Mouse (Mus musculus) layer of hippocampus, adult 11-12 months (tissue): ENCODE measurements around the gene Rps6ka5.
A peak's percentile ranks its signal among the peaks of the same experiment; 100 is the strongest.

Experiments used
- DNase-seq: peaks from one replicate; pipeline ENCODE4 v3.0.0; 2022; ENCODE audit warnings: low spot score

Gene Rps6ka5

GRCm38 (mm10) chr12:100594700-100595099 lies 132.1 kb downstream of the Rps6ka5 start:
- DNase-seq = no peak

GRCm38 (mm10) chr12:100586601-100587000 lies 140.2 kb downstream of the Rps6ka5 start:
- DNase-seq = peak; percentile 51

GRCm38 (mm10) chr12:100579221-100579620 lies 147.6 kb downstream of the Rps6ka5 start:
- no peak for DNase-seq

GRCm38 (mm10) chr12:100578291-100578690 lies 148.5 kb downstream of the Rps6ka5 start:
- DNase-seq = peak; percentile 78

- no peak for DNase-seq
These were observed 151.0 kb downstream of the Rps6ka5 start for GRCm38 (mm10) chr12:100575739-100576138.

GRCm38 (mm10) chr12:100570522-100571072 lies 156.2 kb downstream of the Rps6ka5 start:
- DNase-seq = no peak

GRCm38 (mm10) chr12:100568831-100569230 lies 158.0 kb downstream of the Rps6ka5 start:
- DNase-seq = peak; percentile 73

GRCm38 (mm10) chr12:100568105-100568504 lies 158.7 kb downstream of the Rps6ka5 start:
- DNase-seq = no peak

GRCm38 (mm10) chr12:100567627-100568026 lies 159.2 kb downstream of the Rps6ka5 start:
- no peak for DNase-seq

- no peak for DNase-seq
These were observed 173.1 kb downstream of the Rps6ka5 start for GRCm38 (mm10) chr12:100553675-100554074.

GRCm38 (mm10) chr12:100551972-100552371 lies 174.8 kb downstream of the Rps6ka5 start:
- DNase-seq = no peak

GRCm38 (mm10) chr12:100544194-100544567 lies 182.6 kb downstream of the Rps6ka5 start:
- no peak for DNase-seq

GRCm38 (mm10) chr12:100543437-100544193 lies 183.2 kb downstream of the Rps6ka5 start:
- no peak for DNase-seq

GRCm38 (mm10) chr12:100542494-100542893 lies 184.3 kb downstream of the Rps6ka5 start:
- no peak for DNase-seq

GRCm38 (mm10) chr12:100542076-100542475 lies 184.7 kb downstream of the Rps6ka5 start:
- DNase-seq = no peak

- no peak for DNase-seq
These were observed 187.5 kb downstream of the Rps6ka5 start for GRCm38 (mm10) chr12:100539158-100539714.

- no peak for DNase-seq
These were observed 188.2 kb downstream of the Rps6ka5 start for GRCm38 (mm10) chr12:100538445-100539157.

- DNase-seq = no peak
These were observed 189.7 kb downstream of the Rps6ka5 start for GRCm38 (mm10) chr12:100537091-100537490.

GRCm38 (mm10) chr12:100535028-100535427 lies 191.8 kb downstream of the Rps6ka5 start:
- no peak for DNase-seq

- no peak for DNase-seq
These were observed 192.8 kb downstream of the Rps6ka5 start for GRCm38 (mm10) chr12:100534028-100534427.

GRCm38 (mm10) chr12:100533209-100533608 lies 193.6 kb downstream of the Rps6ka5 start:
- DNase-seq = no peak

- DNase-seq = no peak
These were observed 195.0 kb downstream of the Rps6ka5 start for GRCm38 (mm10) chr12:100531740-100532139.

GRCm38 (mm10) chr12:100530871-100531270 lies 195.9 kb downstream of the Rps6ka5 start:
- no peak for DNase-seq
